Mouse (Mus musculus) mouse embryonic stem cell (cell line): Measurements from ENCODE around the gene Lama5.

Experiments used
- in situ Hi-C, 2 experiments: fragments of 300-500 bp; cut with MboI; formaldehyde crosslinking; loops; 1 replicate in 1 of 2; 3 replicates in 1 of 2; pipeline ENCODE4 v1.14.3; 2019 to 2020; ENCODE audit warnings: low sequenced_read_pairs in 2 of 2, low pct_unique_long_range_greater_than_20kb in 1 of 2, mixed read lengths in 1 of 2; ENCODE audit not compliant: unreplicated experiment in 1 of 2

Lama5 gene

GRCm38 (mm10) chr2:180173163-180173562, 52.5 kb downstream of the Lama5 start:
- in situ Hi-C loops, result no loop called here

DNA sequence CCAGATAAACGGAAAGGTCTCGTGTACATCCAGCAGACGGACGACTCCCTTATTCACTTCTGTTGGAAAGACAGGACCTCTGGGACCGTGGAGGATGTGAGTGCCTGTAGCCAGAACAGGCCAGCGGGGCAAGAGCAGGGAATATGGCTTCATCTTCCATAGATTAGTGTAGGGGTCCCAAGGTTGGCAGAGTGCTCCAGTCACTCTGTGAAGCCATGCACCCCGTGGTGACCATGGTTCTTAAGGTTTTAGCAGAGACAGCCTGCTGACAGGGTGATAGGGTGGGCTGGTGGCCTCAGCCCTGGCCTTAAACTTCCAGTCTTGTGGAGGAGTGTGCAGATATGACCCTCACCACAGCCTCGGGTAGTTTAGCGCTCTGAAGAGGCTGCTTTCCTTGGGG, 53.5 kb downstream of the Lama5 start:
- in situ Hi-C loops, result no loop called here

DNA sequence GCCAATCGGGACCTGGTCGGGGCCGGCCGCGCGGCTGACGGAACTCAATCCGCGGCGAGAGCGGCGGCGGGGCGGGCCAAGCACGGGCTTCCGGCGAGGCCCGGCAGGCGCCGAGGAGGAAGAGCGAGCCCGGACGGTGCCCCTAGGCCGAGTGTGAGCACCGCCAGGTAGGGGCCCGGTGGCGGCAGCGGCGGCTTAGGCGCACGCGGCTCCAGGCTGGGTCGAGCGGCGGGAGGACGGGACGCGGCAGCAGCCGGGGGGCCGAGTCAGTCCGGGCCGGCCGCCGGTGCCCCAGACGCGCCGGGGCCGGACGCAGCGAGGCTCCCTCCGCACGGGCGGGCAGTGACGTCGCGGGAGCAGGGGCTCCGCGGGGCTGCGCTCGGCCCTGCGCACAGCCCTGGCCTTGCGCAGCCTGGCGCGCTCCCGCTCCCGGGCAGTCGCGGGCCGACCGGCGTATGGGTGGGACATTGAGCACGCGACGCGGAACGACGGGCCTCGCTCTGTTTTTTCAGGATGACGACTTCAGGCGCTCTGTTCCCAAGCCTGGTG, 54.1 kb downstream of the Lama5 start:
- in situ Hi-C loops, result no loop called here

DNA sequence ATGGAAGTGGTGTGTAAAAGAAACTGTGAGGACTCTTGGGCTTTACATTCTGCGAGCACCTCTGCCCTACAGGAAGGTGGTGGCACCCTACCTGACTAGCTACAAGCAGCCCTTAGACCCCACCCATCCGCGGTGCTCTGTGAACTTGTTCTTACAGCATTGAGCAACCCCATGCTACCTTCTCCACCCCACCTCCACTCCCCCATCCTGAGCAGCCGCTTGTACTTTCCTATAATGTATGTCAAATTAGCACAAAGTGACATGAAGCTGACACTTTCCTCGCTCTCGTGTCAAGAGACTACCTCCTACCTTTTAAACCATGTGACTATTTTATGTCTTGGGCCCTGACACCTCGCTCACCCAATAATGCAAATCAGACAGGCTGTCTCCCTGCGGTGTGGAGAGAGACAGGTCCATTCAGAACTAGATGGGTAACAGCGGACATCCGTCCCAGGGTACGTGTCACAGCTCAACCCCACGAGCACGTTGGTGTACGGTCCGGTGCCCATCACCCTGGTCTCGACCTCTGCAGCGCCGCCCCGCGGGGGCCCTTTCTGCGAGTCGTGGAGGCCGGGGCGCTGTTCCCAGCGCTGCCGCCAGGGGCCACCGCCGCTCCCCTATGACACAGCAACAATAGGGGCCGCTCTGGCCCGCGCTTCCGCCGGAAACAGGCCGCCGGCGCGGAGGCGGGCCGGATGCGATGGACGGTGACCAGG, 54.7 kb downstream of the Lama5 start, which contains the start of gene Adrm1:
Adrm1 (plus strand) TSS at position 680 of the 716 bp plus-strand sequence.
- in situ Hi-C loops, result no loop called here

- in situ Hi-C loops, result no loop called here
Observed at GRCm38 (mm10) chr2:180170151-180170805, 55.4 kb downstream of the Lama5 start.

GRCm38 (mm10) chr2:180166869-180167268, 58.8 kb downstream of the Lama5 start:
- in situ Hi-C loops, result no loop called here

DNA sequence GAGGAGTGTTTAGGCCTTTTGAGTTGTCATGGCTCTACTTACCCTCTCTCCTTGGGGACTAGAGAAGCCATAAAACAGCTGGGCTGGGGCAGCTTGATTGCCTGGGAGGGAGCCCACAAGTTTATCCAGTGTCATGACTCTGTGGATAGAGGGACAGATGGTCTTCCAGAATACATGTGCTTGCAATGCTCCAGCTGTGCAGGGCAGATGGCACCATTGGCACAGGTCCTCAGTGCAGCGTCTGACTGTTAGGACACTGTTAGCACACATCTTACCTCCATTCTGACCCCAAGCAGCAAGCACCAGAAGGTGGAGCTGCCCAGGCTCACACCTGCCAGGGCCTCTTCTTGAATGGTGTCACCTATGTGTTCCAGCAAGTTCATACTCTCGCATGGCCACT, 59.8 kb downstream of the Lama5 start:
- in situ Hi-C loops, result no loop called here

DNA sequence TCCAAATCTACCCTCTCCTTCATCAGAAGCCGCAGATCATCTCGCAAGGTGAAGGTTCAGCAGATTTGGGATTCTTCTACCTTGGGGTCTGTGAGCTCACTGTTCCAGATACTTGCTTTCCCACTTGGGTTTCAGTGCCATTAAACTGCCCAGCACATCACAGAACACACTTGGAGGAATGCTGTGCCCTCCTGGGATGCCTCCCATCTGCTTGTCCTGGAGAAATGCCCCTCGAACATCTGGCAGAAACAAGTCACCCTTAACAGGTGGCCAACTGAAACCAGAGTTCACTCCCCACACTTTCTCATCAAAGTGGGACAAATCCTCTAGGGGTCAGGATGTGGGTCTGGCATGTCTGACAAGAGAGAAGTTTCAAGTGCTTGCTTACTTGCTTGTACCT, 67.0 kb downstream of the Lama5 start:
- in situ Hi-C loops, result no loop called here

- in situ Hi-C loops, result no loop called here
Observed at GRCm38 (mm10) chr2:180154796-180155195, 70.9 kb downstream of the Lama5 start.

- in situ Hi-C loops, result no loop called here
Observed at GRCm38 (mm10) chr2:180148551-180148950, 77.1 kb downstream of the Lama5 start.

DNA sequence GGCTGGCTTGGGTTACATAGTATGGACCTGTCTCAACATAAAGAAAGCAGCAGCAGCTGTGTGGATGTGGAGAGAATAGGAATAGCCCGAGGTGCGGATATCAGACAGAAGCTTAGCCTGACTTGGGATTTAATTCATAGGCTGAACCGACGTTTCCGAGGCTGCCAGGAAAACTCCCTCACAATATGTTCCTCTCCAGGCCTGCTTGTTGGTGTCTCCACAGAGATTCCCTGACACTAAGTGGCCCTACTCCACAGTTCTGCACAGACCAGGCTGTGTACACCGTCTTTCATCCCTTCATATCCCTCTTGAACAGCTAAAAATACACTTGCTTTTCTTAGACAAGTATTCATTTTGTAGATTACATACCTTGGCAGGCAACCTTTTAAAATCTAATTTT, 78.3 kb downstream of the Lama5 start:
- in situ Hi-C loops, result no loop called here

DNA sequence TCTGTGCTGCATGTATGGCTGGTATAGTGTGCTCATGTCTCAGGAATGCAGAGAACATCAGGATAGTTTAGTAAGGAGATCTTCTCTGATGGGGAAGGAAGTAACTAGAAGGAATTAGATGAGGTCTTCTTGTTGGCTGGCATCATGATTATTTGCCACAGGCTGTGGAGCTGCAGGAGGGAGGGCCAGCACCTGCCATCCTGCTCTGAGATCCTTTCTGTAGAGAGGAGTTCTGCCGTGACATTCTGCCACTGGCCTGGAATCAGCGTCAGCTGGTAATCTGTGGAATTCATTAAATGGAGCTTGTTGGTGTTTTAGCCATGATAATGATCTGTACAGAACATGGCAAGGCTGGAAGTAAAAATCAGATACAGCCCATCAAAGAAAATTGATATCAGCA, 79.6 kb downstream of the Lama5 start:
- in situ Hi-C loops, result no loop called here

GRCm38 (mm10) chr2:180135414-180135813, 90.2 kb downstream of the Lama5 start:
- in situ Hi-C loops, result no loop called here

DNA sequence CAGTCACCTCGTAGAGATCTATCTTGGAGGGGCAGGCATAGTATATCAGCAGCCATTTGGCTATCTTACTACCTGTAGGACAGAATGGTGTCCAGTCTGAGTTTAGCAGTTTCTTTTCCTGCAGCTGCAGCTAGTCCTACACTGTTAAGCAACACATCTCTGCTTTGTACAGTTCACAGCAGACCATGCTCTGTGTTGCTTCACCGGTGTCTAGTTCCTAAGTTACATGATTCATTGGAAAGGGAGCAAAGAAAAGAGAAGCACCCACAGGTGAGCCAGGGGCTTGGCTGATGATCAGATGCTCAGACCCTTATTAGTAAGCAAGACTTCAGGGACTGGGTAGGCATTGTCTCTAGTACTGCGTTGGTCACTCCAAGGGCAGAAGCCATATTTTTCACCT, 91.7 kb downstream of the Lama5 start:
- in situ Hi-C loops, result no loop called here

DNA sequence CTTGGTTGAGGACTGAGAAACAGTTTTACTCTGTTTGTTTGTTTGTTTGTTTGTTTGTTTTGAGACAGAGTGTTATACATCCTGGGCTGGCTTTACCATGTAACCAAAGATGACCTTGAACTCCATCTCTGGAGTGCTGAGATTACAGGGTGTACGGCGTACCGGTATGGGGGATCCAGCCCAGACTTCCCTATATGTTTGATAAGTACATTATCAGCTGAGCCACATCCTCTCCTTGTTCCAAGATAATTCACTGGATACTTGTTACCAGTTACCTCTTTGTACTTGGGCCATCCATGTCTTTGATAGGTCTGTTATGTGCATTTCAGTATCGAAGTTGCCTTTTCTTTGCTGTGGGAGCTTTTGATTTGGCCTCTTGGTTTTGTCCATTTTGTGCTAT, 92.4 kb downstream of the Lama5 start:
- in situ Hi-C loops, result no loop called here

GRCm38 (mm10) chr2:180127675-180128074, 98.0 kb downstream of the Lama5 start:
- in situ Hi-C loops, result no loop called here
